Mouse (Mus musculus) embryonic facial prominence, embryonic 10.5 days (tissue): ENCODE results near the gene Cped1. TPM values are rescaled to one million over a fixed set of nuclear protein-coding genes. Genes with fewer than 3 reads are reported as not detected.

Experiments
- DNase-seq: peaks from one replicate; pipeline ENCODE4 v3.0.0-alpha.2; 2017; ENCODE audit warnings: low spot score
- H3K27ac ChIP-seq: fragments of 300-500 bp; sonication (generic); replicated peaks from 2 replicates; pipeline ENCODE4 v1.5.1; 2016; ENCODE audit warnings: mild to moderate bottlenecking
- H3K27me3 ChIP-seq: fragments of 300-500 bp; sonication (generic); replicated peaks from 2 replicates; pipeline ENCODE4 v1.6.1; 2016; ENCODE audit warnings: low read depth, mild to moderate bottlenecking; ENCODE audit not compliant: poor library complexity, severe bottlenecking
- H3K36me3 ChIP-seq: fragments of 300-500 bp; sonication (generic); replicated peaks from 2 replicates; pipeline ENCODE4 v1.6.1; 2016; ENCODE audit warnings: mild to moderate bottlenecking, moderate library complexity
- H3K4me1 ChIP-seq: fragments of 300-500 bp; sonication (generic); 2 replicates; pipeline ENCODE4 v1.6.1; 2016
- H3K4me3 ChIP-seq: fragments of 300-500 bp; sonication (generic); 2 replicates; pipeline ENCODE4 v1.5.1; 2016; ENCODE audit warnings: mild to moderate bottlenecking, moderate library complexity
- H3K9me3 ChIP-seq: fragments of 300-500 bp; sonication (generic); 2 replicates; pipeline ENCODE4 v1.6.1; 2016; ENCODE audit warnings: mild to moderate bottlenecking
- WGBS: fragments of 180-500 bp; shearing (Covaris S2); methylation state at CpG from one replicate; pipeline ENCODE4 v1.1.7; 2016; 5-methylcytosine and 5-hydroxymethylcytosine counted together
- polyA plus RNA-seq: library from polyadenylated mRNA; unstranded; fragments of >200 nt; fragmentation: Nextera tagmentation; extraction: Ambion mirVana; gene quantifications from 2 replicates; pipeline ENCODE4 v1.2.1, GENCODE M21; 2016

Cped1 gene
- polyA plus RNA-seq, 1 experiment from 2014 or later, result 39.3 TPM

DNA sequence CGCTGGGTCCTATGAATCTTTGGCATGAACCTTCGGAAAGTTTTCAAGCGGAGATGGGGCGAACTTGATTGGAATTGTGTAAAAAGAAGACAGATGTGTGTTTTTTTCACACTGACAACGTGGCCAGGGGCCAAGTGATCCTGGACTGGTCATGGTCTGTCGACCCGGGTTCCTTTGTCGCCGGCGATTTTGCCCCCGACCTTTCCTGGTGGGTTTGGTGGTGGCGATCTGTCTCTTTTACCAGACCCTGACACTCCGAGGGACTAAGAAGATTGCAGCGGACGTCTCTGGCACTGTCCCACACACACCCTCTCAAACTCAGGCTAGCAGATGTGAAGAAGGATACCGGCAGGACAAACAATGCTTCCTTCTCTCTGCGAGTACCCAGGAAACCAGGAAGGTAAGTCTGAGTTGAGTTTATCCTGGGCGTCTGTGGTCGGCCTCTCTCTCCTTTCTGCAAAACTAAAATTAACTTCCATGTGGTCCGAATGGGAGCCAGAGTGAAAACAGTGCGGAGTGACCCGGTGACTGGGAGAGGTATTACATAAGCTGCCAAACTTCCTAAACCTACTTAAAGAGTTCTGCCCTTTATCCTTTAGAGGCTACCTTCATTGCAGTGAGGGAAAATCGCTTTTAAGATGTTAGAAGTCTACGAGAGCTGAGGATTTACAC lies 1.1 kb downstream of the Cped1 start:
- peaks cover 25% of the 10 kb centered on the region for H3K27me3 ChIP-seq

GRCm38 (mm10) chr6:21987554-21987953 lies 1.8 kb downstream of the Cped1 start:
- Histone ChIP-seq H3K27me3 (peaks cover 25% of the 10 kb centered on the region), H3K4me3 (peak overlapping the region; percentile 69), H3K36me3 (peaks cover 7% of the 10 kb centered on the region), H3K4me1 (peaks cover 30% of the 10 kb centered on the region), H3K27ac (peak overlapping the region; percentile 91), H3K9me3 (no peaks in the 10 kb centered on the region)
- 50% methylated on average over 2 of the region's 2 CpGs for WGBS
- peak; percentile 19 for DNase-seq

More for the DNA sequence above, 1.1 kb downstream of the Cped1 start:
- no peaks in the 10 kb centered on the region for H3K9me3 ChIP-seq
- DNase-seq, result peak; percentile 49
- H3K4me1 ChIP-seq, result peaks cover 30% of the 10 kb centered on the region
- WGBS, result 5% methylated on average over 24 of the region's 24 CpGs
- peak overlapping the region; percentile 91 for H3K27ac ChIP-seq
- no peaks in the 10 kb centered on the region for H3K36me3 ChIP-seq
- peak overlapping the region; percentile 69 for H3K4me3 ChIP-seq

- H3K36me3 ChIP-seq, result peaks cover 15% of the 10 kb centered on the region
- H3K27ac ChIP-seq, result peak overlapping the region; percentile 91
- peaks cover 30% of the 10 kb centered on the region for H3K4me1 ChIP-seq
- H3K27me3 ChIP-seq, result peaks cover 25% of the 10 kb centered on the region
- DNase-seq, result peak; percentile 18
- 70% methylated on average over 5 of the region's 5 CpGs for WGBS
- H3K9me3 ChIP-seq, result no peaks in the 10 kb centered on the region
- H3K4me3 ChIP-seq, result peak overlapping the region; percentile 69
Measured at GRCm38 (mm10) chr6:21988296-21988695, 2.6 kb downstream of the Cped1 start.

GRCm38 (mm10) chr6:21989081-21989480 lies 3.4 kb downstream of the Cped1 start:
- peak overlapping the region; percentile 69 for H3K4me3 ChIP-seq
- no peak for DNase-seq
- no peaks in the 10 kb centered on the region for H3K9me3 ChIP-seq
- peak overlapping the region; percentile 91; the same call in 1 of the 2 replicates for H3K27ac ChIP-seq
- peaks cover 25% of the 10 kb centered on the region for H3K27me3 ChIP-seq
- H3K36me3 ChIP-seq, result peaks cover 16% of the 10 kb centered on the region
- 38% methylated on average over 4 of the region's 4 CpGs for WGBS
- H3K4me1 ChIP-seq, result peaks cover 30% of the 10 kb centered on the region

- H3K9me3 ChIP-seq, result no peaks in the 10 kb centered on the region
- no peak for DNase-seq
- H3K36me3 ChIP-seq, result peaks cover 16% of the 10 kb centered on the region
- H3K27ac ChIP-seq, result peak overlapping the region; percentile 84
- 50% methylated on average over 9 of the region's 9 CpGs for WGBS
- peak overlapping the region; percentile 69 for H3K4me3 ChIP-seq
- H3K27me3 ChIP-seq, result peaks cover 25% of the 10 kb centered on the region
- peaks cover 23% of the 10 kb centered on the region for H3K4me1 ChIP-seq
Measured at GRCm38 (mm10) chr6:21990181-21991135, 4.7 kb downstream of the Cped1 start.

DNA sequence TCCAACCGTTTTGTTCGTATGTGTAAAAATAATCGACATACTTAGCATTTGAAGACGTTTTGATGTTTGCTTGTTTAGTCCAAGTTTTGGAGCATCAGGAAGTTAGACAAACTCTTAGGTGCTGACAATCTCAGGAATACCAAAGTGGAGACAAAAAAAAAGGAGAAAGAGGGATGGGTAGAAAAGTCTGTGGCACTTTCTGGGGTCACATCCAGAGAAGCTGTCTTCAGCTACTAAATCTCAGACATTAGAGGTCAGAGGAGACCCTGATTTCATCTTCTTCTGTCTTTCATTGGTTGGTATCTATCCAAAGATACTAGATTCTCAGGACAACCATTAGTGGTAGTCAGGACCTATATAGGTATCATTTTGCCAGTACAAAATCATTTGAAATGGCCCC lies 5.4 kb downstream of the Cped1 start:
- H3K36me3 ChIP-seq, result peaks cover 16% of the 10 kb centered on the region
- peaks cover 20% of the 10 kb centered on the region for H3K4me1 ChIP-seq
- WGBS, result 45% methylated on average over 4 of the region's 4 CpGs
- peaks cover 25% of the 10 kb centered on the region for H3K27me3 ChIP-seq
- DNase-seq, result no peak
- H3K9me3 ChIP-seq, result no peaks in the 10 kb centered on the region
- peak overlapping the region; percentile 84 for H3K27ac ChIP-seq
- peak overlapping the region; percentile 69 for H3K4me3 ChIP-seq

GRCm38 (mm10) chr6:21993070-21993469 lies 7.4 kb downstream of the Cped1 start:
- 86% methylated on average over 2 of the region's 2 CpGs for WGBS
- Histone ChIP-seq H3K4me3 (no peak overlapping the region), H3K27me3 (peaks cover 5% of the 10 kb centered on the region; the same call in 1 of the 2 replicates), H3K4me1 (peaks cover 26% of the 10 kb centered on the region), H3K9me3 (no peaks in the 10 kb centered on the region), H3K27ac (no peak overlapping the region), H3K36me3 (peaks cover 16% of the 10 kb centered on the region)
- no peak for DNase-seq

GRCm38 (mm10) chr6:21998131-21998530 lies 12.4 kb downstream of the Cped1 start:
- H3K27ac ChIP-seq, result peak overlapping the region; percentile 71
- H3K4me1 ChIP-seq, result peaks cover 61% of the 10 kb centered on the region
- H3K4me3 ChIP-seq, result no peak overlapping the region
- H3K27me3 ChIP-seq, result no peaks in the 10 kb centered on the region
- 59% methylated on average over 4 of the region's 4 CpGs for WGBS
- H3K36me3 ChIP-seq, result peaks cover 6% of the 10 kb centered on the region
- no peaks in the 10 kb centered on the region for H3K9me3 ChIP-seq
- no peak for DNase-seq

DNA sequence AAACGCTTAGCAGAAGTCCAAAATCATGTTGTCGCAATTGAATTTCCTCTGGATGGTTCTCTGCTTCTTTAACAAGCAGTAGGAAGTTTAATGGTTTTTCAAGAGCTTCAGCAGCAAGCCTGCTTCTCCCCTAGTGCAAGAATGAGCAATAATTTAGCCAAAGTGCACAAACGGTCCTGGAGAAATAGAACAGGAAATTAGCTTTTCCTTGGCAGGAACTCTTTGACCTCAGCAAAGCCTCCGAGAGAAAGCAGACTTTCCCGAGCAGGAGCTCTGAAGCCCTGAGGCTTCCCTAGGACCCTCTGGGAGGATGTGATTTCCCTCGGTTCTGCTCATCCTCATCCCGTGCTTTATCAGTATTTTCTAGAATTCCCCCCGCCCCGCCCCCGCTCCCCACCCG lies 13.3 kb downstream of the Cped1 start:
- DNase-seq, result peak; percentile 41
- Histone ChIP-seq H3K27me3 (no peaks in the 10 kb centered on the region), H3K4me3 (peak overlapping the region; percentile 32), H3K27ac (peak overlapping the region; percentile 71), H3K36me3 (peaks cover 3% of the 10 kb centered on the region; the same call in 1 of the 2 replicates), H3K9me3 (no peaks in the 10 kb centered on the region), H3K4me1 (peaks cover 69% of the 10 kb centered on the region)
- 28% methylated on average over 11 of the region's 11 CpGs for WGBS

GRCm38 (mm10) chr6:22000086-22000485 lies 14.4 kb downstream of the Cped1 start:
- Histone ChIP-seq H3K4me3 (no peak overlapping the region), H3K36me3 (peaks cover 7% of the 10 kb centered on the region), H3K4me1 (peaks cover 70% of the 10 kb centered on the region), H3K27ac (peak overlapping the region; percentile 31), H3K27me3 (no peaks in the 10 kb centered on the region), H3K9me3 (no peaks in the 10 kb centered on the region)
- WGBS, result 21% methylated on average over 6 of the region's 6 CpGs
- peak; percentile 58 for DNase-seq

DNA sequence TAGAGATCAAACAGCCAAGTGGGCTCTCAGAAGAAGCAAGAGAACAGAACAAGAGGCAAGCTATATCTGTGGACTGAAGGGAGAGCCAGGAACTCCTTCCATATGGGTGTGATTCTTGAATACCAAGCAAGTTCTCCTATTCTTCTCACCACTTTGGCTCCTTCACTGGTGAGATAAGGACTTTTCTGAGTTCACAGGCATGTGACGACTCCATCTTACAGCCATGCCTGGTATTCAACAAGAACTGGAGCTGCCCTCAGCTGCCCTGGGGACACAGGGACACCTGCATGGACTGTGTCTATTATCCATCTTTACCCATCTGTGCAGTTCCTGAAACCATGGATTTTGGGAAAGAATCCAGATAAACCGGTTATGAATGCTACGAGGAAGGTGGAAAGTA lies 15.2 kb downstream of the Cped1 start:
- WGBS, result 83% methylated on average over 3 of the region's 3 CpGs
- H3K27ac ChIP-seq, result peak overlapping the region; percentile 40; the same call in 1 of the 2 replicates
- peaks cover 70% of the 10 kb centered on the region for H3K4me1 ChIP-seq

GRCm38 (mm10) chr6:22001284-22001916 lies 15.7 kb downstream of the Cped1 start:
- Histone ChIP-seq H3K9me3 (no peaks in the 10 kb centered on the region), H3K27ac (peak overlapping the region; percentile 40; the same call in 1 of the 2 replicates), H3K36me3 (peaks cover 7% of the 10 kb centered on the region), H3K4me1 (peaks cover 70% of the 10 kb centered on the region), H3K4me3 (no peak overlapping the region), H3K27me3 (no peaks in the 10 kb centered on the region)
- WGBS, result 78% methylated on average over 5 of the region's 5 CpGs
- DNase-seq, result no peak

More for the DNA sequence above, 15.2 kb downstream of the Cped1 start:
- Histone ChIP-seq H3K36me3 (peaks cover 7% of the 10 kb centered on the region), H3K9me3 (no peaks in the 10 kb centered on the region), H3K27me3 (no peaks in the 10 kb centered on the region), H3K4me3 (no peak overlapping the region)
- no peak for DNase-seq
